Mouse (Mus musculus) heart, embryonic 11.5 days (tissue): Measurements from ENCODE around the gene Tcte2. TPM values are rescaled to one million over a fixed set of nuclear protein-coding genes. Genes with fewer than 3 reads are reported as not detected.
"Not testable (repeated sequence)": the region's sequence is repeated elsewhere in the genome, so short reads cannot be mapped to it uniquely, and the experiment has no call there.

Experiments used
- ATAC-seq: fragments of 200-750 bp; cut with Nextera tagmentation; replicated peaks from 2 replicates; pipeline ENCODE4 v1.8.0; 2017; ENCODE audit warnings: moderate library complexity; ENCODE audit not compliant: insufficient number of reproducible peaks, low FRiP score, low TSS enrichment
- H3K27ac ChIP-seq: fragments of 300-500 bp; sonication (generic); 2 replicates; pipeline ENCODE4 v1.5.1; 2014; ENCODE audit warnings: mild to moderate bottlenecking, low read depth, low read length
- H3K27me3 ChIP-seq: fragments of 300-500 bp; sonication (generic); 2 replicates; pipeline ENCODE4 v1.6.1; 2014; ENCODE audit warnings: mild to moderate bottlenecking, low read length, mixed read lengths; ENCODE audit not compliant: control insufficient read depth, insufficient read depth
- H3K36me3 ChIP-seq: fragments of 300-500 bp; sonication (generic); 2 replicates; pipeline ENCODE4 v1.6.1; 2014; ENCODE audit warnings: mild to moderate bottlenecking, low read length, moderate library complexity, mixed read lengths; ENCODE audit not compliant: control insufficient read depth, insufficient read depth
- H3K4me1 ChIP-seq: fragments of 300-500 bp; sonication (generic); 2 replicates; pipeline ENCODE4 v1.6.1; 2014; ENCODE audit warnings: low read length; ENCODE audit not compliant: control insufficient read depth, insufficient read depth
- H3K4me2 ChIP-seq: fragments of 300-500 bp; sonication (generic); 2 replicates; pipeline ENCODE4 v1.6.1; 2014; ENCODE audit warnings: mild to moderate bottlenecking, moderate library complexity
- H3K4me3 ChIP-seq: fragments of 300-500 bp; sonication (generic); 2 replicates; pipeline ENCODE4 v1.5.1; 2014; ENCODE audit warnings: low read depth, low read length
- H3K9ac ChIP-seq: fragments of 300-500 bp; sonication (generic); 2 replicates; pipeline ENCODE4 v1.6.1; 2014; ENCODE audit warnings: mild to moderate bottlenecking, low read depth, low read length, moderate library complexity
- H3K9me3 ChIP-seq: fragments of 300-500 bp; sonication (generic); replicated peaks from 2 replicates; pipeline ENCODE4 v1.6.1; 2016; ENCODE audit warnings: low read length; ENCODE audit not compliant: control insufficient read depth
- WGBS: fragments of 180-500 bp; shearing (Covaris S2); extraction: QIAGEN DNeasy Blood & Tissue Kit; methylation state at CpG from one replicate; pipeline ENCODE4 v1.1.7; 2014; ENCODE audit not compliant: insufficient replicate concordance; 5-methylcytosine and 5-hydroxymethylcytosine counted together
- polyA plus RNA-seq: library from polyadenylated mRNA; unstranded; fragments of >200 nt; fragmentation: Nextera tagmentation; extraction: Ambion mirVana; gene quantifications from 2 replicates; pipeline ENCODE4 v1.2.1, GENCODE M21; 2014

The Tcte2 gene
- polyA plus RNA-seq, 1 experiment from 2014 or later: 5.5 TPM

GRCm38 (mm10) chr17:13777676-13778075 lies 16.1 kb upstream of the Tcte2 start:
- Histone ChIP-seq H3K27me3 (no peaks in the 10 kb centered on the region), H3K36me3 (no peaks in the 10 kb centered on the region), H3K4me2 (no peak overlapping the region), H3K9ac (no peak overlapping the region), H3K4me1 (peaks cover 11% of the 10 kb centered on the region), H3K9me3 (no peaks in the 10 kb centered on the region), H3K27ac (no peak overlapping the region), H3K4me3 (no peak overlapping the region)
- ATAC-seq: no peak
- 39% methylated on average over 2 of the region's 2 CpGs for WGBS

GRCm38 (mm10) chr17:13769256-13769655 lies 7.6 kb upstream of the Tcte2 start:
- Histone ChIP-seq H3K36me3 (no peaks in the 10 kb centered on the region), H3K4me2 (no peak overlapping the region), H3K9ac (no peak overlapping the region), H3K4me1 (peaks cover 4% of the 10 kb centered on the region; the same call in 1 of the 2 replicates), H3K4me3 (no peak overlapping the region), H3K27ac (no peak overlapping the region), H3K27me3 (no peaks in the 10 kb centered on the region), H3K9me3 (no peaks in the 10 kb centered on the region)
- WGBS: 90% methylated on average over 3 of the region's 3 CpGs
- no peak for ATAC-seq

GRCm38 (mm10) chr17:13768531-13768930 lies 6.9 kb upstream of the Tcte2 start:
- H3K9me3 ChIP-seq: no peaks in the 10 kb centered on the region
- 84% methylated on average over 1 of the region's 1 CpGs for WGBS
- no peaks in the 10 kb centered on the region for H3K27me3 ChIP-seq
- ATAC-seq: no peak
- H3K4me2 ChIP-seq: no peak overlapping the region
- H3K36me3 ChIP-seq: no peaks in the 10 kb centered on the region
- no peak overlapping the region for H3K4me3 ChIP-seq
- no peak overlapping the region for H3K27ac ChIP-seq
- peaks cover 4% of the 10 kb centered on the region; the same call in 1 of the 2 replicates for H3K4me1 ChIP-seq
- H3K9ac ChIP-seq: no peak overlapping the region

GRCm38 (mm10) chr17:13764911-13765310 lies 3.3 kb upstream of the Tcte2 start:
- not testable (repeated sequence) for H3K4me3 ChIP-seq, H3K9me3 ChIP-seq, ATAC-seq, H3K27ac ChIP-seq, H3K9ac ChIP-seq, H3K4me2 ChIP-seq, H3K27me3 ChIP-seq, H3K36me3 ChIP-seq
- WGBS: 93% methylated on average over 2 of the region's 2 CpGs
- H3K4me1 ChIP-seq: peaks cover 11% of the 10 kb centered on the region; the same call in 1 of the 2 replicates

- ATAC-seq: no peak
- H3K4me2 ChIP-seq: no peak overlapping the region
- no peak overlapping the region for H3K9ac ChIP-seq
- no peaks in the 10 kb centered on the region for H3K9me3 ChIP-seq
- H3K4me3 ChIP-seq: no peak overlapping the region
- no peak overlapping the region for H3K27ac ChIP-seq
- no peaks in the 10 kb centered on the region for H3K36me3 ChIP-seq
- peaks cover 16% of the 10 kb centered on the region; the same call in 1 of the 2 replicates for H3K4me1 ChIP-seq
- H3K27me3 ChIP-seq: no peaks in the 10 kb centered on the region
- WGBS: 52% methylated on average over 1 of the region's 1 CpGs
Observed at GRCm38 (mm10) chr17:13763819-13764218, 2.2 kb upstream of the Tcte2 start.

GRCm38 (mm10) chr17:13760675-13761178 lies 898 bp downstream of the Tcte2 start:
- H3K9me3 ChIP-seq: no peaks in the 10 kb centered on the region
- H3K36me3 ChIP-seq: no peaks in the 10 kb centered on the region
- peak overlapping the region; percentile 86 for H3K4me2 ChIP-seq
- peak overlapping the region; percentile 95 for H3K9ac ChIP-seq
- WGBS: 0% methylated on average over 26 of the region's 72 CpGs
- peak overlapping the region; percentile 94 for H3K27ac ChIP-seq
- H3K4me3 ChIP-seq: peak overlapping the region; percentile 89
- H3K4me1 ChIP-seq: peaks cover 19% of the 10 kb centered on the region; the same call in 1 of the 2 replicates
- H3K27me3 ChIP-seq: no peaks in the 10 kb centered on the region
- ATAC-seq: peak; percentile 61

- peak within 1 kb of the TSS; percentile 86 for H3K4me2 ChIP-seq
- under 1% methylated on average over 75 of the region's 108 CpGs for WGBS
- H3K9ac ChIP-seq: peak within 1 kb of the TSS; percentile 95
- ATAC-seq: peak; percentile 92
- H3K36me3 ChIP-seq: no peaks in the 10 kb centered on the region
- peaks cover 19% of the 10 kb centered on the region; the same call in 1 of the 2 replicates for H3K4me1 ChIP-seq
- H3K27ac ChIP-seq: peak within 1 kb of the TSS; percentile 94
- H3K9me3 ChIP-seq: no peaks in the 10 kb centered on the region
- peak within 1 kb of the TSS; percentile 89 for H3K4me3 ChIP-seq
- no peaks in the 10 kb centered on the region for H3K27me3 ChIP-seq
Observed at GRCm38 (mm10) chr17:13759853-13760627, 1.6 kb downstream of the Tcte2 start, which contains the start of gene Afdn. Gene Afdn (plus strand): TSS chr17:13760539.

GRCm38 (mm10) chr17:13759156-13759852 lies 2.3 kb downstream of the Tcte2 start:
- H3K36me3 ChIP-seq: no peaks in the 10 kb centered on the region
- peaks cover 15% of the 10 kb centered on the region; the same call in 1 of the 2 replicates for H3K4me1 ChIP-seq
- H3K9ac ChIP-seq: peak overlapping the region; percentile 95
- peak overlapping the region; percentile 89 for H3K4me3 ChIP-seq
- peak overlapping the region; percentile 86 for H3K4me2 ChIP-seq
- H3K9me3 ChIP-seq: no peaks in the 10 kb centered on the region
- no peaks in the 10 kb centered on the region for H3K27me3 ChIP-seq
- peak overlapping the region; percentile 94 for H3K27ac ChIP-seq
- ATAC-seq: no peak
- 11% methylated on average over 13 of the region's 13 CpGs for WGBS
